Mouse (Mus musculus): ENCODE measurements around the gene Sfrp5. TPM values are rescaled to one million over a fixed set of nuclear protein-coding genes. Genes with fewer than 3 reads are reported as not detected.
A peak's percentile ranks its signal among the peaks of the same experiment; 100 is the strongest.

The Sfrp5 gene
- total RNA-seq, 2 experiments from 2014 or later = 0.25 to 0.26 TPM

DNA sequence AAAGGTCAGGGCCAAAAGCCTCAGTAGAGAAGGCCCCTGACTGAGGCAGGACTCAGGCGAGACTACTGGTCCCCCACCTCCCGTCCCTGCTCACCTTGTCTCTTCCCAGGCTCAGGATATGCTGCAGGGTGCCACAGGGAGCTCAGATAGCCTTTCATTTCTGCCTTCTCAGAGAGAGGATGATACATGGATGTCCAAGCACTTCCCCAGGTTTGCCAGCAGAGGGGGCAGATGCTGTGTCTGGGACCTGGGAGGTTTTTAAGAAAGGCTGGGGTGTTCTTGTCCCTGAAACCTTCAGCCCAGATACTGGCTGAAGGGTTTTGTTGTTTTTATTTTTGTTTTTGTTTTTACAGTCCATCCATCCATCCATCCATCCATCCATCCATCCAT, 15.3 kb upstream of the Sfrp5 start:
- no peak overlapping the region for H3K27ac ChIP-seq
- peak; percentile 63 to 74 for DNase-seq (ENCODE audit: low spot score in 2 of 2)
- no peak overlapping the region for H3K4me3 ChIP-seq
- peak; percentile 85 for TF ChIP-seq CTCF (conservative IDR thresholded peaks at IDR 0.05)

DNA sequence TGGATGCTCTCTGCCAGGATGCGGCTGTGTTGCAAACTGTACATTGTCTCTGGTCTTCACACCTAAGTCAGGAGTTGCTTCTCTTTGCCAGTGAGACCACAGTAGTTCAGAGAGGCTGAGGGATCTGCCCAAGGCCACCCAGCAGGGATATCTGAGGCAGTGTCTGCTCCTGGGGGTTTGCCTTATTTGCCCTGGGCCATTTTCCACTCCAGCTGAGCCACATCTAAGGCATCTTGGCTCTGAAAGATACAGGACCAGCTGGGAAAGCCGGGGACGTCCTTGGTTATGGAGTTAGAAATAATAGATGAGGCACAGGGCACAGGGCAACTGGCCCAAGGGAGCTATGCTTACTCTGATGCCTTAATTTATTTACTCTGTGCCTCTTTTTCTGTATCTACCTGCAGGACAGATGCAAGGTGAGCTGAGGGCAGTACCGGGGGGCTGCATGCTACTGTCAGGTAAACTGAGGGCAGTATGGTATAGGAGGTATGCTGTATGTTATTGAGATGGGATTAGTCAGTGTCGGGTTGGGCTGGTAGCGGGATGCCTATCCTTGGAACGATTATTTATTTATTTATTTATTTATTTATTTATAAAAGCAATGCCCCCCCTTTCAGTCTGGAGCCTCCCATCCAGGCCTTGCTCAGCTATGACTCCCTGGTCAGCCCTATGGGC, 14.8 kb upstream of the Sfrp5 start:
- no peak for DNase-seq (ENCODE audit: low spot score in 2 of 2)
- Histone ChIP-seq H3K27ac (no peak overlapping the region), H3K4me3 (no peak overlapping the region)
- TF ChIP-seq CTCF (conservative IDR thresholded peaks at IDR 0.05) = no peak

DNA sequence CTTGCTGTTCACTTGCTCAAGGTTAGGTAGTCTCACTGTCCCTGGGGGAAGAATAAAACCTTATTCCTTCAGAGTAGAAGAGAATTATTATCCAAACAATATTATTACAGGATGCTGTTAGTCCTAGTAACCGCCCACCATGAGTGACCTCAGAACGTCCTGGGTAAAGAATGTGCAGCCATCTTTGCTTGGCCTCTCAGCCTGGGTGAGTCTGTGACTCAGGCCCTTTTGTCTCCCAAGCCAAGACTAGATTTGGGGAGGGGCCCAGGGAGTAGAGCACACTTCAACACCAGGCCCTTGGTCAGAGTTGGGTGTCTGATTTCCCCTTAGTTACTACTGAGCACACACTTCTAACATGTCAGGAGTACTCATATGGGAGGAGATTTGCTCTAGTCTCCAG, 12.5 kb upstream of the Sfrp5 start:
- Histone ChIP-seq H3K27ac (no peak overlapping the region), H3K4me3 (no peak overlapping the region)
- DNase-seq (ENCODE audit: low spot score in 2 of 2) = no peak
- no peak for TF ChIP-seq CTCF (conservative IDR thresholded peaks at IDR 0.05)

DNA sequence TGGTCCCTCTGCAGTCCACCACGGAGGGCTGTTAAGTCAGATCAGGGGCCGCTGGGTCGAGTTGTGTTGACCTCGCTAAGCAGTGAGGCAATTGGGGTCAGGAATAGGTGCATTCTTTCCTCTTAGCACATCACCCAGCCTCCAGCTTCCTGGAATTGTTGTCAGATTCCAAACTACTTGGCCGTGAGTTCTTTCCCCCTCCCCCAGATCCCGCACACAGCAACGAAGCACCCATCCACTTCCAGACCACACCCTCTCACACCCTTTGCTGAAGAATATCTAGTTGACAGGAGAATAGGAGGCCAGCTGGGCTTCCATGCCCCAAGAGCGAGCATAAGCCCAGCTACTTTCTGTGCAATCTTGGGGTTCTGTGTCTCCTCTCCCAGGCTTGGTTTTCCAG, 9.9 kb upstream of the Sfrp5 start:
- Histone ChIP-seq H3K27ac (no peak overlapping the region), H3K4me3 (no peak overlapping the region)
- no peak for TF ChIP-seq CTCF (conservative IDR thresholded peaks at IDR 0.05)
- DNase-seq (ENCODE audit: low spot score in 2 of 2) = no peak

DNA sequence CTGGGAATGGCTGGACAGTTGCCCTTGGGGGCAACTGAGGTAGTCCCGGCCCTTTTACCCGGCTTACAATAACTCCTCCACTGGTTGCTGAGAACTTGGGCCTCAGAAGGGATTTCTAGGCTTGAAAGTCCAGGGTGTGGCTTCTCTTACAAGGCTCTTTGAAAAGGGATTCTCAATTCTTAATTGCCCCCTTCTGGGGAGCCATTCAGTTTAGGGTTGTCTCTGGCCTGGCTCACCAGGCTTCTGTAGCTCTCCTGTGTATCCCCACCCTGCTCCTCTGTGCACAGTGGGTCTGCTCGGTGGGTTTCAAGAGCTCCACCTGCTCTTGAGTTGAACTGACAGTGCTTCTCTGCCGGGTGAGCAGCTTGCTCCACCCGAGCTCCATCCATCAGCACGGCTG, 7.9 kb upstream of the Sfrp5 start:
- no peak overlapping the region for H3K27ac ChIP-seq
- no peak for TF ChIP-seq CTCF (conservative IDR thresholded peaks at IDR 0.05)
- no peak overlapping the region for H3K4me3 ChIP-seq
- no peak for DNase-seq (ENCODE audit: low spot score in 2 of 2)

DNA sequence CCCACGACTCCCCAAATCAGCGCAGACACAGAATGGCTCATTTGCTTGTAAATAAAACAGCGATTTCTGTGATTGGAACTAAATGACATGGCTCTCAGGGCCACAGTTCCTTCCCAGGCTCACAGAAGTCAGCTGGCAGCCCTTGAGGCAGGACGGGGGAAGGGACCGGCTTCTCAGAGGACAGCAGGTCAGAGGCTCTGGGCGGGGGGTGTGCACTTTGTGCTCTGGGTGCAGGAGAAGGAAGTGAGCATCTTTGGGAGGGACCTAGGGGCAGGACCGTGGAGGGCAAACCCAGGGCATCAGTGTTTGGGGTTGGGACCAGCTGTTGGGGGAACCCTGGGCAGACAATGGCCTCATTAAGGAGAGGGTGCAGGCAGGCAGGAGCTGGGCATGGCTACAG, 7.4 kb upstream of the Sfrp5 start:
- Histone ChIP-seq H3K4me3 (no peak overlapping the region), H3K27ac (no peak overlapping the region)
- no peak for TF ChIP-seq CTCF (conservative IDR thresholded peaks at IDR 0.05)
- DNase-seq (ENCODE audit: low spot score in 2 of 2) = no peak

DNA sequence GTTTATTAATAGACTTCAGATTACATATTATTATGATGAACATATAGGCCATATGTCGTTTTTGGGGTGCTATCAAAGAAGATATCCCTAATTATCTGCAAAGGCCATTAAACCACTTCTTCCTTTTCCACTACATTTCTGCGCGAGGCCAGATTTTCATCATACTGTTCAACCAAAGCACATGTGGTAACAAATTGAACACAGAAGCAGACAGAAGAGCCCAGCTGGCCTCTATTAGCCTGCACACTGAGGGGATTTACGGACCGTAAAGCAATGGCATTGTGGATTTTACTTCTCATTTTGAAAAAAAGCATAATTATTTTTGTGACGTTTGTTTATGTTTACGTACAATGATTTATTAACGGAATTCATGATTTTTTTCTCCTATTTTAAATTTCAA, 3.1 kb upstream of the Sfrp5 start:
- Histone ChIP-seq H3K4me3 (no peak overlapping the region), H3K27ac (no peak overlapping the region)
- DNase-seq (ENCODE audit: low spot score in 2 of 2) = no peak
- no peak for TF ChIP-seq CTCF (conservative IDR thresholded peaks at IDR 0.05)

DNA sequence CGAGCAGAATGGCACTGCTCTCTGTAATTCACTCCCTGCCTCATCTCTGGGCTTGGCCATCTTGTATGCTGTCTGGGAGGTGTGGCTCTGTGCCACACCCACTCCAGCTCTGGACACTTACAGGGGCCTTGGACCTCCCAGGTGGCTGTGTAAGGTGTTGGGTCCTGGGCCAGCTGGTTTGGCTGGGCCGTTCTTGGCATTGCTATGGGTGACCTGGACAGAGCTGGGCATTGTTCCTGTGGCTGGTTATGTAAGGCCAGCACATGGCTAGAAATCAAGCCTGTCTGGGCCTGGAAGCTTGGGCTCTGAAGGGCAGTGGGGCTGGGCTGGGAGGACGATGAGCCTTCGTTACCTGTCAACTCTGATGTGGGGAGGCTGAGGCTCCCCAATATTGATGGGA, 2.3 kb upstream of the Sfrp5 start:
- TF ChIP-seq CTCF (conservative IDR thresholded peaks at IDR 0.05) = no peak

DNA sequence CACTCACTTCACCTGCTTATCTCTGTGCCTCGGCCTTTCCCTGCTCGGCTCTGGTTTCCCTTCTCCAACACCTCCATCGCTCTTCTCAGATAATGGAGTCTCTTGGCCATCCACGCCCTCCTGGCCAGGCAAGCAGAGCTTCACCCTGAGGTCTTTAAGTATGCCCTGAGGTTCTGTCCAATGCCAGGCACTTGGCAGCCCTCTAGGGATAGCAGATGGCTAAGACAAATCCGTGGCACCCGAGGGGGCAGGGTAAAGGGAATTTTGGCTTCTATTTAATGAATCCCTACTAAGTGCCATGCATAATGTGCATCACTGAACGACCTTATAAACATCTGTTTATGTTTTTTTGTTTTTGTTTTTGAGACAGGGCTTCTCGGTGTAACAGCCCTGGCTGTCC, 415 bp upstream of the Sfrp5 start:
- Histone ChIP-seq H3K4me3 (no peak overlapping the region), H3K27ac (no peak overlapping the region)
- DNase-seq (ENCODE audit: low spot score in 2 of 2) = no peak
- TF ChIP-seq CTCF (conservative IDR thresholded peaks at IDR 0.05) = no peak

More for the DNA sequence above, 2.3 kb upstream of the Sfrp5 start:
- Histone ChIP-seq H3K27ac (no peak overlapping the region), H3K4me3 (no peak overlapping the region)
- DNase-seq (ENCODE audit: low spot score in 2 of 2) = no peak

DNA sequence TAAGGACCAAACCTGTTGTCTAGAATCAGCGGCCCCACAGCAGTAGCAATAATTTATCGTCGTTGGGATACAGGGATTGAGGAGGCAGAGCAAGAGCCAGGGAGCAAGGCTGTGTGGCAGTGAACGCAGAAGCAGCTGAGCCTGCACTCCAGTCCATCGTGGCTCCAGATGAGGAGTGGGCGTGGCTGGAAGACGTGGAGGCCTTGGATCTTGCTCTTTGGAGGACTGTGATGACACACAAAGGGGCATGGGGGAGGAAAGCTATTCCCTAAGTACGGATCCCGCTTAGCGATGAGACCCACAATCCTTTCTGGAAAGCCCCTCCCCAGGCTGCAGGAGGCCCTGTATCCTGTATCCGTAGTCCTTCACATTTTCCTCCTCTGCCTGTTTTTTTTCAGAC, 4.0 kb downstream of the Sfrp5 start:
- no peak for TF ChIP-seq CTCF (conservative IDR thresholded peaks at IDR 0.05)
- H3K4me3 ChIP-seq = no peak overlapping the region
- H3K27ac ChIP-seq = no peak overlapping the region
- DNase-seq (ENCODE audit: low spot score in 2 of 2) = no peak

DNA sequence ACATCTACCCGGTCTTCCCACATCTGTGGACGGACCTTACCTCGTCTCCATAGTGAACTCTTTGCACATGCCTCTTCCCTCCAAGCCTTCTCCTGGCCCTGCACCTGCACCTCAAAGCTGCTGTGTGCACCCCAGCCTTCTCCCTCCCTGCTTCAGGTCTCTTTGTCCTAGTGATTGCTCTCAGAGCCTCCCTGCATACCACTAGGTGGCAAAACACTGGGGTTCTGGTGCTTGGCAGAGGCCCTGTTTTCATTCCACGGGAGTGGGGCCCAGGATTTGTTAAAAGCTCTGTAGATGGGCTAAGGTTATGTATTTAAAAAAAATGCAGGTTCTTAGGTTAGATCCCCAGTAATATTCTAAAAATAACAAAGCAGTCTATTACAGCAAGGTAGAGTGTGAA, 5.0 kb downstream of the Sfrp5 start:
- no peak overlapping the region for H3K27ac ChIP-seq
- no peak overlapping the region for H3K4me3 ChIP-seq
- peak; percentile 66 for TF ChIP-seq CTCF (conservative IDR thresholded peaks at IDR 0.05)
- no peak for DNase-seq (ENCODE audit: low spot score in 2 of 2)

DNA sequence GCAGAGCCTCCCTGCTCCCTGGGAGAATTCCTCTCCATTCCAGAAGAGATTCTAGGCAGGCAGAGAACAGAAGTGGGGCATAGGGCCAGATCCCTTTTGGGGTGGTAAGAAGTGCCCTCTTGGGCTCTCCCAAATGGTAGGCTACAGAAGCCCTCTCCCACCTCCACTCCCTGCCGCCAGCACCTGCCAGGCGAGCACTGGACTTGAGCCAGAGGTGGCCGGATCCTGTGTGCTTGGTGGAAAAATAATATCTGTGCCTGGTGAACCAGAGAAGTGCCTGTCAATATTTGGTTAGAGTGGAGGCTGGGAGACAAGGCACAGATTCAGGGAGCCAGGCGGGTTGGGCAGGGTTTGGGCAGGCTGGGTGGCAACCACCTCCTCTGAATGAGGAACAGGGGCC, 5.7 kb downstream of the Sfrp5 start:
- no peak overlapping the region for H3K4me3 ChIP-seq
- TF ChIP-seq CTCF (conservative IDR thresholded peaks at IDR 0.05) = no peak
- DNase-seq (ENCODE audit: low spot score in 2 of 2) = no peak
- no peak overlapping the region for H3K27ac ChIP-seq

DNA sequence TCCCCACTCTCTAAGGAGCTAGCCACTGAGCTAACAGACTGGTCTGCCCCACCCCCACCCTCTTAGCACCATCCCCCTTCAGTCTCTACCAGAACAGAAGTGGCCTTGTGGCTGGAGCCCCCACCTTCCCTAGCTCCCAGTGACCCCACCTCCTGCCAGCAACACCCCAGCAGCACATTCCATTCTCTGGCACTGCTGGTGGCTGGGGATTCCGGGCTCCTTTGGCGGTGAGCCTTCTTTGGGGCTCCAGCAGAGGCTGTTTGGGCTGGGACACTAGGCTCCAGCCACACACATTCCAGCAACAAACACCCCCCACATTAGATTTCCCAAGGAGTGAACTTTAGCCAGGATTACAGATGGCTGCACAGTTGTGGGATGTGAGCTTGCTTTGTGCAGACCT, 8.7 kb downstream of the Sfrp5 start:
- no peak for DNase-seq (ENCODE audit: low spot score in 2 of 2)
- H3K4me3 ChIP-seq = no peak overlapping the region
- H3K27ac ChIP-seq = no peak overlapping the region
- no peak for TF ChIP-seq CTCF (conservative IDR thresholded peaks at IDR 0.05)

DNA sequence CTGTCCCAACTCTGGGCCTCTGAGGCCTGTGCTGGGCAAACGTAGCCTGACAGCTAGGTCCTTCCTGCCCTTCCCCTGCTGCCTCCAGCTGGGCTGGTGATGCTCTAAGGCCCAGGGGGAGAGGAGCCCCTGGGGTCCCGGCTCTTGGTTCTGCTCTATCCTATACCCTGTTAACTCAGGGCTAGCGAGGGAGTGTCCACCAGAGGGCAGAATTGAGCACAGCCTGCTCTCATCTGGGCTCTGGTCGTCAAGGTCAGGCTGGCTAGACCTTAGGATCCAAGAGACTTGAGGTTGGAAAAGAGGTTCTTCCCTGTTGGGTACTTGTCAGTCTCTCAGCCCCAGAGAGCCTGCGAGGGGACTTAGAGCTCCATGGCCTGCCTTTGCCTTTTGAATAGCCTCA, 11.6 kb downstream of the Sfrp5 start:
- peak in 1 of 2 experiments; percentile 64 for DNase-seq (ENCODE audit: low spot score in 2 of 2)
- TF ChIP-seq CTCF (conservative IDR thresholded peaks at IDR 0.05) = peak; percentile 95
- H3K27ac ChIP-seq = no peak overlapping the region
- H3K4me3 ChIP-seq = no peak overlapping the region

DNA sequence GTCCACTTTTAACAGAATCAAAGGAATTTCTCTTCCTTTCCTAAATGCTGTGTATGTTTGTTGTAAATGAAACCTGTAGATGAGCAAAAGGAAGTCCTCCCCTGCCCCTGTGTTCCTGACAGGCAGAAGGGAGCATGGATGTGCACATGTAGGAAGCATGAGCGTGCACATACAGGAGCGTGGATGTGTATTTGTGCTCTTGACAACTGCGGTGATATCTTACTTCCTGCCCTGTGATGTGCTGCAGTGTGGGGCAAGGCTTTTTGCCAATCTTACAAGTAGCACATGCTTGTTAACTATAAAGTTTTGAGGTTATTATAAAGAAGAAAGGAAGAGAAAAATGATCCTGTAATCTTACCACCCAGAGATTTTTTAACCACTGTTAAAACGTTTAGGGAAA, 12.3 kb downstream of the Sfrp5 start:
- no peak for TF ChIP-seq CTCF (conservative IDR thresholded peaks at IDR 0.05)
- Histone ChIP-seq H3K4me3 (no peak overlapping the region), H3K27ac (no peak overlapping the region)
- DNase-seq (ENCODE audit: low spot score in 2 of 2) = no peak
